10 mouse cellular contexts compared by ENCODE assay signal in genomic region chr12:112518105-112518504, GRCm38 (mm10). TPM values are rescaled to one million over a fixed set of nuclear protein-coding genes. Genes with fewer than 3 reads are reported as not detected.
DNase-seq lines count a peak whose midpoint lies in the region; ATAC-seq lines count a peak whose summit lies in the region.
"Had no signal": no experiment of that assay in that cellular context is flagged by ENCODE, and none has a peak within 500 bp of the region (broad histone marks: within the 10 kb centered on the region; RNA-seq: fewer than 3 reads in every experiment).

No protein-coding gene starts in this region.

- peak overlapping the region; percentile 47; the same call in 1 of the 2 replicates for H3K27ac ChIP-seq in liver, embryonic 11.5 days (ENCODE audit: low read depth, low read length)

- H3K27me3 ChIP-seq in liver, embryonic 11.5 days (replicated peaks; ENCODE audit: control insufficient read depth, insufficient read depth, low read length): peaks cover under 1% of the 10 kb centered on the region; the same call in 1 of the 2 replicates

- no peak overlapping the region for H3K9ac ChIP-seq in liver, embryonic 11.5 days (ENCODE audit: low read depth, low read length)

- peak; percentile 76 for ATAC-seq in liver, embryonic 11.5 days (replicated peaks; ENCODE audit: low FRiP score)

- 21% methylated on average over 4 of the region's 4 CpGs for WGBS in liver, embryonic 11.5 days

- H3K36me3 ChIP-seq in liver, embryonic 11.5 days (ENCODE audit: control insufficient read depth, insufficient read depth, low read length): no peaks in the 10 kb centered on the region

- no peaks in the 10 kb centered on the region for H3K9me3 ChIP-seq in liver, embryonic 11.5 days (ENCODE audit: control insufficient read depth, low read length)

- peak; percentile 37 for DNase-seq in embryo, embryonic 10 days (ENCODE audit: low spot score)
- DNase-seq in embryo, embryonic 9.5 days (ENCODE audit: extremely low spot score): no peak
- peak; percentile 35 for DNase-seq in testis, postnatal 14 days (ENCODE audit: low spot score)
- no peak for DNase-seq in testis, postnatal 10 days (ENCODE audit: low spot score)
- no peak for DNase-seq in liver, embryonic 11.5 days (ENCODE audit: low spot score)
- DNase-seq in cerebellum, adult 18-20 months: no peak
- no peak for DNase-seq in kidney, adult 8-10 months
- DNase-seq in adrenal gland, postnatal 36 days: no peak
- DNase-seq: left cerebral cortex, postnatal 4 days had no signal

- no peak overlapping the region for H3K4me3 ChIP-seq in liver, embryonic 11.5 days (ENCODE audit: low read depth, low read length)

- H3K4me2 ChIP-seq in liver, embryonic 11.5 days: no peak overlapping the region

- peaks cover 22% of the 10 kb centered on the region for H3K4me1 ChIP-seq in liver, embryonic 11.5 days (replicated peaks; ENCODE audit: control insufficient read depth, insufficient read depth, low read length)

RNA-seq across cellular contexts. Expression of gene Tmem179, which starts 1.6 kb away (rescaled TPM):
- polyA plus RNA-seq in liver, embryonic 11.5 days (2014; fragmentation: Nextera tagmentation; extraction: Ambion mirVana): 0.70 and 0.71 TPM in 2 replicates
- total RNA-seq in adrenal gland, postnatal 36 days (2021): 1 to 10 TPM; 4.3 to 5.6 TPM
- total RNA-seq: megakaryocyte-erythroid progenitor cell, adult 5-6 weeks had no signal

RNA-seq across cellular contexts. Expression of gene A530016L24Rik, which starts 28.9 kb away (rescaled TPM):
- polyA plus RNA-seq in liver, embryonic 11.5 days (2014; fragmentation: Nextera tagmentation; extraction: Ambion mirVana): 0.11 and 0.12 TPM in 2 replicates
- 10 to 100 TPM; 21.7 to 41.5 TPM for total RNA-seq in adrenal gland, postnatal 36 days (2021)
- total RNA-seq: megakaryocyte-erythroid progenitor cell, adult 5-6 weeks had no signal

Comparison
In these comparisons a context has a peak if more than half of its experiments do, and no peak if none do; other contexts are left out.
1. DNase-seq: peak in embryo, embryonic 10 days (single experiment) and testis, postnatal 14 days (single experiment); none in embryo, embryonic 9.5 days (single experiment), testis, postnatal 10 days (single experiment), liver, embryonic 11.5 days (single experiment), cerebellum, adult 18-20 months (0 of 2), kidney, adult 8-10 months (0 of 2) and adrenal gland, postnatal 36 days (0 of 2).